Mouse (Mus musculus): Measurements from ENCODE around the gene Iqsec1.

DNA sequence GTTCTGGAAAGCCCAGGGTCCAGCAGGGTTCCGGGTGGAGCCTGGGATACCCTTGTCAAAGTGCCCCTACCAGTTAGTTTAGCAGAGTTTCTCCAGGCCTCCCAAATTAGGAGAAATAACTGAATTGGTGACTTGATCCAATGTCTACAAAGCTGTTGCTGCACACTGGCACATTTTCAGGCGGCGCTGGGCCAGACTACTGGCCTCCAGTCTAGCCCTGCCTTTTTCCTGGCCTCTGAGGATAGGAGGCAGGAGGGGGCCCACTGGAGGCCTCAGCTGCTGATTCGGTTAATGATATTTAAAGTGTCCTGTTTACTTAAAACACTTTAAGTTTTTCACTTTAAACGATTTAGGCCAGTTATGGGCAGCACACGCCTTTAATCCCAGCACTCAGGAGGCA, 364.3 kb downstream of the Iqsec1 start:
- no peak for TF ChIP-seq CTCF (IDR thresholded peaks at IDR 0.05; ENCODE audit: low read depth, low read length)
- TF ChIP-seq POLR2A (IDR thresholded peaks at IDR 0.05; ENCODE audit: extremely low read depth, insufficient read depth, low read length): no peak
